Mouse (Mus musculus) intestine, embryonic 16.5 days (tissue): Measurements from ENCODE around the gene Thbd. TPM values are rescaled to one million over a fixed set of nuclear protein-coding genes. Genes with fewer than 3 reads are reported as not detected.

Experiments
- ATAC-seq: fragments of 200-750 bp; cut with Nextera tagmentation; 2 replicates; pipeline ENCODE4 v1.8.0; 2017; ENCODE audit warnings: moderate TSS enrichment, moderate library complexity
- H3K27ac ChIP-seq: fragments of 300-500 bp; sonication (generic); 2 replicates; pipeline ENCODE4 v1.5.1; 2014; ENCODE audit warnings: mild to moderate bottlenecking, low read length
- H3K27me3 ChIP-seq: fragments of 300-500 bp; sonication (generic); replicated peaks from 2 replicates; pipeline ENCODE4 v1.6.1; 2014; ENCODE audit warnings: low read length, control low read depth, mixed read lengths; ENCODE audit not compliant: control insufficient read depth, insufficient read depth
- H3K36me3 ChIP-seq: fragments of 300-500 bp; sonication (generic); 2 replicates; pipeline ENCODE4 v1.6.1; 2014; ENCODE audit warnings: low read length, control low read depth; ENCODE audit not compliant: control insufficient read depth, insufficient read depth
- H3K4me1 ChIP-seq: fragments of 300-500 bp; sonication (generic); 2 replicates; pipeline ENCODE4 v1.6.1; 2014; ENCODE audit warnings: low read length, control low read depth, mixed read lengths; ENCODE audit not compliant: control insufficient read depth, insufficient read depth
- H3K4me2 ChIP-seq: fragments of 300-500 bp; sonication (generic); 2 replicates; pipeline ENCODE4 v1.6.1; 2014; ENCODE audit warnings: low read depth, low read length, control low read depth
- H3K4me3 ChIP-seq: fragments of 300-500 bp; sonication (generic); 2 replicates; pipeline ENCODE4 v1.5.1; 2014; ENCODE audit warnings: mild to moderate bottlenecking, low read length
- H3K9ac ChIP-seq: fragments of 300-500 bp; sonication (generic); 2 replicates; pipeline ENCODE4 v1.6.1; 2014; ENCODE audit warnings: low read depth, low read length
- H3K9me3 ChIP-seq: fragments of 300-500 bp; sonication (generic); 2 replicates; pipeline ENCODE4 v1.6.1; 2016; ENCODE audit warnings: low read length, control low read depth; ENCODE audit not compliant: control insufficient read depth
- WGBS: fragments of 180-500 bp; shearing (Covaris S2); extraction: QIAGEN DNeasy Blood & Tissue Kit; methylation state at CpG from one replicate; pipeline ENCODE4 v1.1.7; 2014; 5-methylcytosine and 5-hydroxymethylcytosine counted together
- polyA plus RNA-seq: library from polyadenylated mRNA; unstranded; fragments of >200 nt; fragmentation: Nextera tagmentation; extraction: Ambion mirVana; gene quantifications from 2 replicates; pipeline ENCODE4 v1.2.1, GENCODE M21; 2015

The Thbd gene
- polyA plus RNA-seq, 1 experiment from 2014 or later, result 46.6 TPM

DNA sequence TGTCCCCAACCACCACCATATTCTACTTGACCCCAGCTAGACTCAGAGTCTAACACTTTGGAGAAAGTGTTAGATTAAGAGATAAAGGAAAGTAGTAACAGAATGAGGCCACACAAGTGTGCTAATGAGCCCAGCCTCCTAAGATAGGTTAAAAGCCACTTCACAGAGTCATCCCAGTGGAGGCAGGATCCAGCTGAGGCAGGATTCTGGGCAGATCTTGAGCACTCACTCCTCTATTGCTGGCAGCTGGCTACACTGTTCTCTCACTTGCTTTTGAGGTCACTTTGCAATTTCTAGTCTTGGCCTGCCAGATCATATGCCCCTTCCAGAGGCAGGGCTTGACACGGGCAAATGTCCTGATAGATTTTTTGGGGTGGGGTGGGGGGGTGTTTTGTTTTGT, 36.5 kb upstream of the Thbd start:
- ATAC-seq, result no peak
- Histone ChIP-seq H3K4me1 (no peaks in the 10 kb centered on the region), H3K36me3 (no peaks in the 10 kb centered on the region), H3K4me3 (no peak overlapping the region), H3K4me2 (no peak overlapping the region), H3K27ac (no peak overlapping the region), H3K27me3 (no peaks in the 10 kb centered on the region), H3K9ac (no peak overlapping the region), H3K9me3 (no peaks in the 10 kb centered on the region)
- WGBS, result 73% methylated on average over 1 of the region's 1 CpGs

DNA sequence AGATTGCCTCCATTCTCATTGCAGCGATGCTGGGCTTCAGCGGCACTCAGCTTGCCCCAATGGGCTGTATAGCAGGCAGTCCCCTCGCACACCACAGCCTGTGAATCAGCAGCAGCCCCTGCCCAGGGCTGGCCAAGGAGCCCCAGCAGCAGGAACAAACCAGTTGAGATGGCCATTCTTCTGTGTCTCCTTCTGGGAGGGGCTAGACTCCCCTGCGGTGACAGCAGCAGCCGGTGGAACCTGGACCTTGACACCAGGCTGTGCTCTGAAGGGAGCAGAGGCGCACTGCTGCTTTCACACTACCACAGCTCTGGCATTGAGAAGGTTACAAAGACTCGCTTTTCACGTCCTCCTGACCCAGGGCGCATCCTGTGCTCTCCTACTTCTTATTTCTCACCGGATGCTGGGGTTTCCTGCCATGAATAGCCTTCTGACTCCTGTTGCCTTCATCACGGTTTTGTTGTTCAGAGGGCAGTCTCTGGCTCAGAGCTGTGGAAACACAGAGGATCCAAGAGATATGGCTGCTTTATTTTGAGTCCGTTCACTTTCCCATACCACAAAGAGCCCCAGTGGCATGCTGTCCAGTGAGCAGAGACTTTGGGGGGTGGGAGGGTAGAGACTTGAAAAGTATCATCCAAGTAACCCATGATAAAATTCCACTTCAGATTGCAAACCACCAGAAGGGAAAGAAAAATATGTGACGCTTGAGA, 35.4 kb upstream of the Thbd start, which contains the start of gene Cd93:
Gene Cd93 (minus strand): TSS at position 315 of the 710 bp plus-strand sequence.
- no peak within 1 kb of the TSS for H3K4me2 ChIP-seq

DNA sequence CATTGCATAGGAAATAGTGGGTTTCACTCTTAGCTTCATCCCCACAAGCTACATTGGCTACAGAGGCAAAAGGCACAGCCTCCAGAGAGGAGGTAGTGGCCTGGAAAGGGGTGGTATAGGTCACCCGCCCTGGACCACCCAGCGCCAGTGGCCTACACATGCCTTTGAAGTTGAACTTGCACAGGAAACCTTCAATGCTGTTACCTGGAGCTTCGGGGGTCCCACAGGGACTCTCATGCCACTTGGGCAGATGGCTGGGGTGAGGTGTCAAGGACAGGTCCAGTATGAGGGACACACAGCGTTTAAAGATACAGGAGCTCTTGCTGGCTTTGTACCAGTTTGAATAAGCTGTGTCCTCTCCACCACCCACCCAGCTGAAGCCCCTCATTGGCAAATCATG, 34.7 kb upstream of the Thbd start:
- no peak overlapping the region for H3K4me2 ChIP-seq
- 0 out of 2 replicates have a peak overlapping the region, but pooled peaks have one; percentile 48 for H3K9ac ChIP-seq
- no peaks in the 10 kb centered on the region for H3K27me3 ChIP-seq
- H3K9me3 ChIP-seq, result no peaks in the 10 kb centered on the region
- H3K4me3 ChIP-seq, result peak overlapping the region; percentile 20
- H3K36me3 ChIP-seq, result no peaks in the 10 kb centered on the region
- no peaks in the 10 kb centered on the region for H3K4me1 ChIP-seq
- WGBS, result 85% methylated on average over 4 of the region's 4 CpGs
- ATAC-seq, result no peak; the same call in 1 of the 2 replicates
- peak overlapping the region; percentile 36 for H3K27ac ChIP-seq

More for the DNA sequence above, 35.4 kb upstream of the Thbd start, which contains the start of gene Cd93:
- 41% methylated on average over 13 of the region's 13 CpGs for WGBS
- peak; percentile 87 for ATAC-seq
- Histone ChIP-seq H3K36me3 (no peaks in the 10 kb centered on the region), H3K4me3 (peak within 1 kb of the TSS; percentile 20), H3K27ac (peak within 1 kb of the TSS; percentile 36), H3K9ac (peak within 1 kb of the TSS; percentile 48; the same call in 1 of the 2 replicates), H3K4me1 (no peaks in the 10 kb centered on the region), H3K27me3 (no peaks in the 10 kb centered on the region), H3K9me3 (no peaks in the 10 kb centered on the region)

DNA sequence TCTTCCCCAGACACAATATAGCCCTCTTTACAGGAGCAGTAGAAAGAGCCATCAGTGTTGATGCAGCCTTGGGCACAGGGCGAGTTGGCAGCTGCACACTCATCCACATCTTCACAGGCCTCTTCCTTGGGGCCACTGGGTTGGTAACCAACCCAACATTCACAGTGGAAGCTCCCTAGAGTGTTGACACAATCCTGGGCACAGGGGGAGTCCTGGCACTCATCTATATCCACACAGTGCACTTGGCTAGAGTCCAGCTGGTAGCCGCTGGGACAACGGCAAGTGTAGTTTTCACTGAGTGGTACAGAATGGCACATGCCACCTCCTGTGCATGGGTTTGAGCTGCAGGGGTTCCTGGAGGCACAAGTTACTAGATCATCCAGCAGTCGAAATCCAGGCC, 34.2 kb upstream of the Thbd start:
- peak overlapping the region; percentile 48; the same call in 1 of the 2 replicates for H3K9ac ChIP-seq
- H3K27ac ChIP-seq, result peak overlapping the region; percentile 36; the same call in 1 of the 2 replicates

DNA sequence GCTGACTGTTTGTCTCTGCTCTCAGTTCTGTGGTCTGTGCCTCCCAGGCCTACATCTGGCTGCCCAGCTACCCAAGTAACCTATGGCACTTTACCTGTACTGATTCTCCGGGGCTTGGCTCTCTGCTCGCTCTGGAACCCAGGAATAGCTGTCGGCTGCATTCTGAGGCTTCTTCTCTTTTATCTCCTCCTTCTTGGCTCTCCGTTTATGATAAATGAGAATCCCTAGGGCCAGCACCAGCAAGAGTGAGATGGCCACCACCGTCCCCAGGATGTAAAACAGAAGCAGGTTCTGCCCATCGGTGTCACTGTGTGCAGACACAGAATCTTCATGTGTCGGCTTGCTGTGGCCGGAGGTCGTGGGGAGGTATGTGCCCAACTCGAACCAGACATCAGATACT, 33.4 kb upstream of the Thbd start:
- Histone ChIP-seq H3K4me3 (peak overlapping the region; percentile 22), H3K36me3 (no peaks in the 10 kb centered on the region), H3K27me3 (no peaks in the 10 kb centered on the region), H3K4me1 (no peaks in the 10 kb centered on the region), H3K4me2 (no peak overlapping the region), H3K9ac (peak overlapping the region; percentile 48), H3K9me3 (no peaks in the 10 kb centered on the region), H3K27ac (no peak overlapping the region)
- no peak for ATAC-seq
- WGBS, result 84% methylated on average over 10 of the region's 10 CpGs

More for the DNA sequence above, 34.2 kb upstream of the Thbd start:
- Histone ChIP-seq H3K4me3 (peak overlapping the region; percentile 20), H3K4me1 (no peaks in the 10 kb centered on the region), H3K36me3 (no peaks in the 10 kb centered on the region), H3K9me3 (no peaks in the 10 kb centered on the region), H3K27me3 (no peaks in the 10 kb centered on the region), H3K4me2 (no peak overlapping the region)
- WGBS, result 83% methylated on average over 4 of the region's 4 CpGs
- no peak for ATAC-seq

DNA sequence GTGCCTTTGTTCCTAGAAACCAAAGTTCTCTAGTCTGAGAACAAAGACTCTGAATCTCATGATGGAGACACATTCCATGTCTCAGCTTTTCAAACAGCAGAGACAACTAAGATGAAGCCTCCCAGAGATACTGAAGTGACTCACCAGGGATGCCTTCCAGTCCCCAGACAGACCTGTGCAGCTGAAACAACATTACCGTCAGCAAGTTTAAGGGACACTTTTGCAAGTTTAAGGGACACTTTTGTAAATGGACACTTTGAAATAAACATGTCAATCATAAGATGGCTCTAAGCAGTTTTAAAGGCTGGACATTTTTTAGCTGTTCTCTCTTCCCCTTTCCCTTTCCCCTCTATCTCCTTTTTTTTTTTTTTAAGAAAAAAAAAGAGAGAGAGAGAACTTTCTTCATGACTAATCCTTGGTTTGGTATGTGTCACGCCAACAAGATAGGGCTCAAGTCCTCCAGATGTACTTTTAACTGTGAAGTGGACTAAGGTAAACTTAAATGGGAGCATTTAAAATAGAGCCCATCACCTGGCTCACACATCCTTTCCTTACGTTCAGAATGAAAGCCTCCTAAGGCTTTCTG, 31.8 kb upstream of the Thbd start:
- Histone ChIP-seq H3K4me3 (0 out of 2 replicates have a peak overlapping the region, but pooled peaks have one; percentile 0), H3K36me3 (no peaks in the 10 kb centered on the region), H3K4me2 (no peak overlapping the region), H3K9me3 (no peaks in the 10 kb centered on the region), H3K27ac (no peak overlapping the region), H3K4me1 (no peaks in the 10 kb centered on the region), H3K27me3 (no peaks in the 10 kb centered on the region), H3K9ac (no peak overlapping the region)
- 52% methylated on average over 3 of the region's 3 CpGs for WGBS
- ATAC-seq, result no peak

DNA sequence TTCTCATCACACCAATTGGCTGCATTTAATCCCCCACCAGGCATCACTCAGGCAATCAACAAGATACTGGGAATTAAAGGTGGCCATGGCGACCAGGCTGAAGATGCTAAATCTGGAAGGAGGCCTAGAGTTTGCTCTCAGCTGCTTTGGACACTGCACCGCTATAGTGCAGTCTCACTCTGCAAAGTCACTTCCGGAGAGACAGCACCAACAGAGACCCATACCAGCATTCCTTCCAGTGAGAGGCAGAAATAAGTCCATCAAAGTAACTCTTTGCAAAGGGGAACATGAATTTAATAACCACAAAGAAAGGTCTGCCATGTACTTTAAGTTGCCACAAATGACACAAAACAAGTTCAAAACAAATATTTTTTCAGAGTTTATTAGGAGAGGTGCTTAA, 28.3 kb upstream of the Thbd start:
- no peaks in the 10 kb centered on the region for H3K36me3 ChIP-seq

DNA sequence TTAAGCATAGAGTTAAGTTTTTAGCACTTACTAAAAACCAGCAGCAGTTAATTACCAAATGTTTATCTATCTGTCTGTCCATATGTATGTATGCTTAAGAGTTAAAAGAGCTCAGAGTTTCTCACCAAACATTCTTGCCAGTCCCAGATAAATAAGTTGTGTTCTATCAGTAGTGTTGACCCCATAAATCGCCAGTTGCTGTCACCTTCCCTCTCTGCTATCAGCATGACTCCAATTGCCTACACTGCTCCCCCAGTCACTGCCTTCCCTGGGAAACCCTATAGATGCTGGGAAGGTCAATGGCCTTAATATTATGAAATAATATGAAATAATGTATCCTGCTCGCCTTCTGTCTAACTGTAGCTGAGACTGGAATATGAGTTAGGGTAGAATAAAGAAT, 24.4 kb upstream of the Thbd start:
- no peaks in the 10 kb centered on the region for H3K27me3 ChIP-seq
- no peaks in the 10 kb centered on the region for H3K9me3 ChIP-seq
- no peak for ATAC-seq
- H3K4me3 ChIP-seq, result no peak overlapping the region
- peaks cover 4% of the 10 kb centered on the region; the same call in 1 of the 2 replicates for H3K4me1 ChIP-seq
- no peak overlapping the region for H3K27ac ChIP-seq
- 41% methylated on average over 2 of the region's 2 CpGs for WGBS
- no peak overlapping the region for H3K4me2 ChIP-seq
- no peaks in the 10 kb centered on the region for H3K36me3 ChIP-seq
- H3K9ac ChIP-seq, result no peak overlapping the region

More for the DNA sequence above, 28.3 kb upstream of the Thbd start:
- no peak overlapping the region for H3K27ac ChIP-seq
- no peak for ATAC-seq
- WGBS, result 64% methylated on average over 3 of the region's 3 CpGs
- no peak overlapping the region for H3K4me2 ChIP-seq
- no peak overlapping the region for H3K9ac ChIP-seq
- H3K4me1 ChIP-seq, result peaks cover 4% of the 10 kb centered on the region; the same call in 1 of the 2 replicates
- no peaks in the 10 kb centered on the region for H3K27me3 ChIP-seq
- no peak overlapping the region for H3K4me3 ChIP-seq
- no peaks in the 10 kb centered on the region for H3K9me3 ChIP-seq

DNA sequence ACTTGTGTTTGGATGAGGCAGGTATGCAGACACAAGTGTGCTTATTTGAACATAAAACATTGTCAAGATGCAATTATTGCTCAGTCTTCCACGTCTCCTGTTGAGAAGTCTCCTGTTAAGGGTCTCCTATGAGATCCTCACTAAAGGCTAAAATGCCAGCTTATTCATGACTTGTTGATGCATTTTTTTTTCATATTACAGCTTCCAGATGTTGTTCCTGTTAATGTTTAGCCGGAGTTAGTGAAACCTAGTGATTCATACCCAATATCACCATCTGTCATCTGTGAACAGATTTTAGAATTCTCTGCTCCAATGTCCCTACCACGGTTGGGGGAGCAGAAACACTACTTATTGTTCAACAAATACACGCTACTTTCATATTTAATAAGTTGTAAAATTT, 23.0 kb upstream of the Thbd start:
- no peaks in the 10 kb centered on the region for H3K27me3 ChIP-seq
- no peak overlapping the region for H3K4me3 ChIP-seq
- no peak overlapping the region for H3K4me2 ChIP-seq
- H3K9ac ChIP-seq, result no peak overlapping the region
- ATAC-seq, result no peak
- 56% methylated on average over 4 of the region's 4 CpGs for whole genome bisulfite sequencing
- peaks cover 4% of the 10 kb centered on the region; the same call in 1 of the 2 replicates for H3K4me1 ChIP-seq
- H3K36me3 ChIP-seq, result no peaks in the 10 kb centered on the region
- H3K27ac ChIP-seq, result no peak overlapping the region
- no peaks in the 10 kb centered on the region for H3K9me3 ChIP-seq
